Mouse (Mus musculus) layer of hippocampus, adult 2 months (tissue): Measurements from ENCODE around the gene Sumf1. TPM values are rescaled to one million over a fixed set of nuclear protein-coding genes. Genes with fewer than 3 reads are reported as not detected.

Experiments used
- DNase-seq, 2 experiments: peaks; one replicate each; pipeline ENCODE4 v3.0.0; 2022; ENCODE audit warnings: low spot score in 2 of 2
- H3K27ac ChIP-seq: fragments of 200-600 bp; 2 replicates; pipeline ENCODE4 v1.8.1; 2022
- H3K4me3 ChIP-seq: fragments of 200-600 bp; 2 replicates; pipeline ENCODE4 v1.8.1; 2022; ENCODE audit warnings: mild to moderate bottlenecking
- CTCF ChIP-seq: fragments of 200-600 bp; conservative IDR thresholded peaks from 2 replicates; pipeline ENCODE4 v1.8.1; 2022; ENCODE audit warnings: antibody characterized with exemption, mild to moderate bottlenecking, moderate library complexity
- total RNA-seq, 2 experiments: library from RNA; stranded (reverse); gene quantifications; 2 replicates each; pipeline ENCODE4 v1.2.3; 2021

The Sumf1 gene
- total RNA-seq, 2 experiments from 2014 or later: 20.6 to 21.9 TPM

GRCm38 (mm10) chr6:108196665-108197064 is 11.3 kb upstream of the Sumf1 start:
- Histone ChIP-seq H3K27ac (no peak overlapping the region), H3K4me3 (no peak overlapping the region)
- no peak for DNase-seq
- TF ChIP-seq CTCF: no peak

GRCm38 (mm10) chr6:108192632-108193031 is 7.2 kb upstream of the Sumf1 start:
- DNase-seq: peak in 1 of 2 experiments; percentile 48
- Histone ChIP-seq H3K27ac (0 out of 2 replicates have a peak overlapping the region, but pooled peaks have one; percentile 3), H3K4me3 (no peak overlapping the region)
- TF ChIP-seq CTCF: no peak

- no peak overlapping the region for H3K27ac ChIP-seq
- DNase-seq: no peak
- no peak overlapping the region for H3K4me3 ChIP-seq
- TF ChIP-seq CTCF: no peak
Observed at GRCm38 (mm10) chr6:108190690-108191089, 5.3 kb upstream of the Sumf1 start.

- Histone ChIP-seq H3K27ac (peak overlapping the region; percentile 82), H3K4me3 (peak overlapping the region; percentile 75)
- no peak for TF ChIP-seq CTCF
- DNase-seq: no peak
Observed at GRCm38 (mm10) chr6:108185685-108186009, 265 bp upstream of the Sumf1 start.

GRCm38 (mm10) chr6:108179087-108179486 is 6.3 kb downstream of the Sumf1 start:
- Histone ChIP-seq H3K27ac (no peak overlapping the region), H3K4me3 (no peak overlapping the region)
- no peak for TF ChIP-seq CTCF
- DNase-seq: no peak

- Histone ChIP-seq H3K4me3 (no peak overlapping the region), H3K27ac (no peak overlapping the region)
- no peak for TF ChIP-seq CTCF
- DNase-seq: no peak
Observed at GRCm38 (mm10) chr6:108174181-108174580, 11.2 kb downstream of the Sumf1 start.

GRCm38 (mm10) chr6:108172219-108172618 is 13.2 kb downstream of the Sumf1 start:
- TF ChIP-seq CTCF: peak; percentile 28; the same call in 1 of the 2 replicates
- H3K27ac ChIP-seq: no peak overlapping the region
- no peak overlapping the region for H3K4me3 ChIP-seq
- DNase-seq: no peak

- no peak overlapping the region for H3K4me3 ChIP-seq
- no peak overlapping the region for H3K27ac ChIP-seq
- DNase-seq: no peak
- no peak for TF ChIP-seq CTCF
Observed at GRCm38 (mm10) chr6:108169466-108169865, 15.9 kb downstream of the Sumf1 start.

GRCm38 (mm10) chr6:108168723-108169122 is 16.7 kb downstream of the Sumf1 start:
- DNase-seq: no peak
- no peak for TF ChIP-seq CTCF
- H3K27ac ChIP-seq: no peak overlapping the region
- H3K4me3 ChIP-seq: no peak overlapping the region

- Histone ChIP-seq H3K27ac (no peak overlapping the region), H3K4me3 (no peak overlapping the region)
- no peak for TF ChIP-seq CTCF
- no peak for DNase-seq
Observed at GRCm38 (mm10) chr6:108167946-108168680, 17.3 kb downstream of the Sumf1 start.

- no peak overlapping the region for H3K4me3 ChIP-seq
- no peak overlapping the region for H3K27ac ChIP-seq
- TF ChIP-seq CTCF: no peak
- DNase-seq: no peak
Observed at GRCm38 (mm10) chr6:108165598-108165997, 19.8 kb downstream of the Sumf1 start.

- Histone ChIP-seq H3K4me3 (no peak overlapping the region), H3K27ac (no peak overlapping the region)
- no peak for DNase-seq
- TF ChIP-seq CTCF: no peak
Observed at GRCm38 (mm10) chr6:108164935-108165334, 20.4 kb downstream of the Sumf1 start.

GRCm38 (mm10) chr6:108160608-108161007 is 24.8 kb downstream of the Sumf1 start:
- Histone ChIP-seq H3K4me3 (no peak overlapping the region), H3K27ac (no peak overlapping the region)
- TF ChIP-seq CTCF: no peak
- no peak for DNase-seq

- no peak overlapping the region for H3K4me3 ChIP-seq
- no peak for TF ChIP-seq CTCF
- H3K27ac ChIP-seq: no peak overlapping the region
- DNase-seq: no peak
Observed at GRCm38 (mm10) chr6:108156881-108157280, 28.5 kb downstream of the Sumf1 start.
